Mouse (Mus musculus) limb, embryonic 14.5 days (tissue): Measurements from ENCODE around the gene Cltb. TPM values are rescaled to one million over a fixed set of nuclear protein-coding genes. Genes with fewer than 3 reads are reported as not detected.
A peak's percentile ranks its signal among the peaks of the same experiment; 100 is the strongest.

Source experiments
- ATAC-seq: fragments of 200-750 bp; cut with Nextera tagmentation; 2 replicates; pipeline ENCODE4 v1.8.0; 2017; ENCODE audit warnings: low read depth, moderate number of reproducible peaks, moderate TSS enrichment; ENCODE audit not compliant: low FRiP score
- DNase-seq: peaks from one replicate; pipeline ENCODE4 v3.0.0-alpha.2; 2015; ENCODE audit warnings: low spot score
- H3K27ac ChIP-seq: fragments of 300-500 bp; sonication (generic); replicated peaks from 2 replicates; pipeline ENCODE4 v1.5.1; 2014; ENCODE audit warnings: low read depth, mild to moderate bottlenecking, low read length, moderate library complexity, mixed read lengths
- H3K27me3 ChIP-seq: fragments of 300-500 bp; sonication (generic); 2 replicates; pipeline ENCODE4 v1.6.1; 2014; ENCODE audit warnings: low read length, mixed read lengths; ENCODE audit not compliant: control insufficient read depth, insufficient read depth
- H3K36me3 ChIP-seq: fragments of 300-500 bp; sonication (generic); 2 replicates; pipeline ENCODE4 v1.6.1; 2014; ENCODE audit warnings: mild to moderate bottlenecking, low read length, moderate library complexity, mixed read lengths; ENCODE audit not compliant: control insufficient read depth, insufficient read depth
- H3K4me1 ChIP-seq: fragments of 300-500 bp; sonication (generic); 2 replicates; pipeline ENCODE4 v1.6.1; 2014; ENCODE audit warnings: antibody characterized with exemption, low read length, mixed read lengths; ENCODE audit not compliant: control insufficient read depth, insufficient read depth
- H3K4me2 ChIP-seq: fragments of 300-500 bp; sonication (generic); replicated peaks from 2 replicates; pipeline ENCODE4 v1.6.1; 2014; ENCODE audit warnings: low read depth, mild to moderate bottlenecking, low read length, moderate library complexity; ENCODE audit not compliant: severe bottlenecking
- H3K4me3 ChIP-seq: fragments of 300-500 bp; sonication (generic); replicated peaks from 2 replicates; pipeline ENCODE4 v1.5.1; 2014; ENCODE audit warnings: low read length
- H3K9ac ChIP-seq: fragments of 300-500 bp; sonication (generic); 2 replicates; pipeline ENCODE4 v1.6.1; 2014; ENCODE audit warnings: mild to moderate bottlenecking, low read depth, low read length, moderate library complexity; ENCODE audit not compliant: severe bottlenecking
- H3K9me3 ChIP-seq: fragments of 300-500 bp; sonication (generic); 2 replicates; pipeline ENCODE4 v1.6.1; 2016; ENCODE audit warnings: low read length; ENCODE audit not compliant: control insufficient read depth
- POLR2A ChIP-seq: fragments of 200-500 bp; IDR thresholded peaks from 2 replicates; pipeline ENCODE4 v1.8.0; 2012; ENCODE audit warnings: inconsistent platforms, mild to moderate bottlenecking, moderate library complexity, borderline replicate concordance; ENCODE audit not compliant: insufficient read depth, insufficient read length; ENCODE audit errors: extremely low read depth
- WGBS: fragments of 180-500 bp; shearing (Covaris S2); extraction: QIAGEN DNeasy Blood & Tissue Kit; methylation state at CpG from one replicate; pipeline ENCODE4 v1.1.7; 2014; 5-methylcytosine and 5-hydroxymethylcytosine counted together
- polyA plus RNA-seq, 2 experiments: library from polyadenylated mRNA; depleted of rRNA in 1 of 2; stranded (reverse) in 1 of 2; unstranded in 1 of 2; fragments of >200 nt; fragmentation: Nextera tagmentation in 1 of 2; extraction: Ambion mirVana in 1 of 2; gene quantifications; 2 replicates each; pipeline versions ENCODE4 v1.2.1 to v1.2.3; 2012 to 2014

Gene Cltb
- polyA plus RNA-seq, 2 experiments: 26.5 to 45.5 TPM

DNA sequence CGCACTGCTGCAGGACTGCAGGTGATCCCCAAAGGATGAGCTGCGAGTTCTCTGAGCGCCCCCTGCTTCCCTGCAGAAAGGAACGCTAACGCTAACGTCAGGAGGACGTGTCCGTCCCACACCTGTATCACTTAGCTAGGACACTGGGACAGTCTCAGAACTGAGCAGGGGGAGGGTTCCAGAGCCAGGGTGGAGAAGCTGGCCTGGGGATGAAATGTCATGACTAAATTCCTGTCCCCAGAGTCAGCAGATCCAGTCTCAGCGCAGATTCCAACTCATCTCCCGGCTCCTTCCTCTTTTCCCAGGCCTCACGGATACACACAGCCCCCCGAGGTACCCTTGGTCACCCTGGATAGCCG, 552 bp downstream of the Cltb start:
- no peak overlapping the region for H3K27ac ChIP-seq

GRCm38 (mm10) chr13:54609301-54609700, 1.8 kb downstream of the Cltb start:
- 19% methylated on average over 1 of the region's 1 CpGs for whole genome bisulfite sequencing
- no peaks in the 10 kb centered on the region for H3K27me3 ChIP-seq
- ATAC-seq: no peak
- H3K27ac ChIP-seq: no peak overlapping the region
- H3K4me2 ChIP-seq: no peak overlapping the region
- H3K4me1 ChIP-seq: peaks cover 4% of the 10 kb centered on the region; the same call in 1 of the 2 replicates
- no peak for DNase-seq
- no peak for TF ChIP-seq POLR2A
- no peaks in the 10 kb centered on the region for H3K9me3 ChIP-seq
- no peak overlapping the region for H3K4me3 ChIP-seq
- no peak overlapping the region for H3K9ac ChIP-seq
- no peaks in the 10 kb centered on the region for H3K36me3 ChIP-seq

More for the DNA sequence above, 552 bp downstream of the Cltb start:
- DNase-seq (no peak), ATAC-seq (no peak)
- peak overlapping the region; percentile 52 for H3K4me3 ChIP-seq
- no peaks in the 10 kb centered on the region for H3K27me3 ChIP-seq
- peaks cover 4% of the 10 kb centered on the region; the same call in 1 of the 2 replicates for H3K4me1 ChIP-seq
- no peaks in the 10 kb centered on the region for H3K36me3 ChIP-seq
- no peaks in the 10 kb centered on the region for H3K9me3 ChIP-seq
- peak overlapping the region; percentile 79 for H3K4me2 ChIP-seq
- TF ChIP-seq POLR2A: no peak
- WGBS: 11% methylated on average over 13 of the region's 13 CpGs
- H3K9ac ChIP-seq: peak overlapping the region; percentile 60

DNA sequence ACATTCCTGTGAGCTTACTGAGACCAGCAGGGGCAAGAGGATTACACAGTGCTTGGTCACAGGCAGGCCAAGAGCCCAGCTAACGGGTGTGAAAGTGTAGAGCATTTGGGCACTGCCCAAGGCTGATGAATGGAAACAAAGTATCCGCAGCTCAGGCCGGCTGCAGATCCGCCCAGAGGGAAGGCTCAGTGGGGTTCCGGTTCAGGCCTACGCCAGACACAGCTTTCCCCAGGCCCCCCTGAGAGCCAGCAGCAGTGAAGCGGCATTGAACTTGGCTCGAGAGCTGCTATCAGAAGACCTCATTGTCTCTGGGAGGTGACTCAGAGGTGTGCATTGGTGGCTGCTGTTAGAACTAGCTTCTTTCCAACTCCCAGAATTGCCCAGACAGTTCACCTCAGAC, 2.5 kb downstream of the Cltb start:
- no peak for ATAC-seq
- 24% methylated on average over 8 of the region's 8 CpGs for WGBS
- Histone ChIP-seq H3K27me3 (no peaks in the 10 kb centered on the region), H3K36me3 (no peaks in the 10 kb centered on the region), H3K4me3 (no peak overlapping the region), H3K4me1 (peaks cover 4% of the 10 kb centered on the region; the same call in 1 of the 2 replicates), H3K4me2 (no peak overlapping the region), H3K27ac (no peak overlapping the region), H3K9me3 (no peaks in the 10 kb centered on the region), H3K9ac (no peak overlapping the region)
- TF ChIP-seq POLR2A: no peak
- no peak for DNase-seq

DNA sequence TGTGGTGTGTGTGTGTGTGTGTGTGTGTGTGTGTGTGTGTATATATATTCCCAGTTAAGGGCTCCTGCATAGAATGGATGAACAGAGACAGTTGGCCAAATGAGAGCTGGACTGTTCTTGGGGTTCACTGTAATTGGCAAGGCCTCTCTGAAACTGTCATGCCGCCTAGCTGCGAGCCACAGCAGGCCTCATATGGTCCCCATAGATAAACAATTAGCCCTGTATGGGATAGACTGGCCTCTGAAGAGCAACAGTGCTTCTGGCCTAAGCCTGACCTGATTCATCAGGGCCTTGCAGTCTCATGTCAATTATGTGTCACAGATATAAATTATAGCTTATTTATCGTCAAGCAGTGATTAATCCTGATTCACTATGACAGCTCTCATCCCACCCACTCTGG, 3.1 kb downstream of the Cltb start:
- 0 out of 2 replicates have a peak, but pooled peaks cover 3% of the 10 kb centered on the region for H3K36me3 ChIP-seq
- H3K9ac ChIP-seq: no peak overlapping the region
- no peak overlapping the region for H3K4me2 ChIP-seq
- 74% methylated on average over 3 of the region's 3 CpGs for WGBS
- H3K9me3 ChIP-seq: no peaks in the 10 kb centered on the region
- H3K27ac ChIP-seq: no peak overlapping the region
- TF ChIP-seq POLR2A: no peak
- ATAC-seq (no peak), DNase-seq (no peak)
- peaks cover 11% of the 10 kb centered on the region; the same call in 1 of the 2 replicates for H3K4me1 ChIP-seq
- no peak overlapping the region for H3K4me3 ChIP-seq
- no peaks in the 10 kb centered on the region for H3K27me3 ChIP-seq

- no peaks in the 10 kb centered on the region for H3K27me3 ChIP-seq
- H3K4me1 ChIP-seq: peaks cover 14% of the 10 kb centered on the region; the same call in 1 of the 2 replicates
- no peak overlapping the region for H3K9ac ChIP-seq
- H3K4me2 ChIP-seq: no peak overlapping the region
- H3K27ac ChIP-seq: no peak overlapping the region
- DNase-seq (no peak), ATAC-seq (no peak)
- no peaks in the 10 kb centered on the region for H3K9me3 ChIP-seq
- H3K4me3 ChIP-seq: no peak overlapping the region
- H3K36me3 ChIP-seq: 0 out of 2 replicates have a peak, but pooled peaks cover 3% of the 10 kb centered on the region
- no peak for TF ChIP-seq POLR2A
- 65% methylated on average over 5 of the region's 5 CpGs for WGBS
Observed at GRCm38 (mm10) chr13:54607204-54607603, 3.9 kb downstream of the Cltb start.

DNA sequence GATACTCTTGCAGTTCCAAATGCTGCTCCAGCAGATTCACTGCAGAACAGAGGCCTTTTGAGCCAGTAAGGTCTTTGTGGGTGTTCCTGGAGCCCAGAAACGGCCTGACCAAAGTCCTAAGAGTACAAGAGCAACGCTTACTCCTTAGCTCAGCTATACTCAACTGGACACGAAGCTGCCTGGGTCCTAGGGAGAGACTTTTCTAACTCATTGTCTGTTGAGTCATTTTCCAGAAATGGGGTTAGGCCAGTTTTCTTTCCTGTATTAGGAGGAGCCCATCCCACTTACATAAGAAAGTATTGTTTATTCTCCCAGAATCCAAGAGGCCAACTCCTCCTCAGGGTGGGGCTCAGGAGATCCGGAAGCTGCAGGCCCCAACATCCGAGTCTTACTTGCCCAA, 5.7 kb downstream of the Cltb start:
- 81% methylated on average over 5 of the region's 5 CpGs for WGBS

More for the DNA sequence above, 5.7 kb downstream of the Cltb start:
- ATAC-seq (no peak), DNase-seq (no peak)
- Histone ChIP-seq H3K36me3 (0 out of 2 replicates have a peak, but pooled peaks cover 3% of the 10 kb centered on the region), H3K27me3 (no peaks in the 10 kb centered on the region), H3K9me3 (no peaks in the 10 kb centered on the region), H3K9ac (no peak overlapping the region), H3K27ac (no peak overlapping the region), H3K4me3 (no peak overlapping the region), H3K4me2 (no peak overlapping the region), H3K4me1 (peaks cover 13% of the 10 kb centered on the region; the same call in 1 of the 2 replicates)
- no peak for TF ChIP-seq POLR2A
